Mouse (Mus musculus): ENCODE measurements around the gene Dgkb. TPM values are rescaled to one million over a fixed set of nuclear protein-coding genes. Genes with fewer than 3 reads are reported as not detected.

Gene Dgkb
- polyA plus RNA-seq, 1 experiment from 2014 or later, result 4.8 TPM

GRCm38 (mm10) chr12:38577141-38577540 is 759.6 kb downstream of the Dgkb start:
- Histone ChIP-seq H3K27me3 (no peaks in the 10 kb centered on the region), H3K4me2 (no peak overlapping the region), H3K9ac (no peak overlapping the region), H3K9me3 (replicated peaks) (no peaks in the 10 kb centered on the region), H3K36me3 (ENCODE audit: poor library complexity, severe bottlenecking) (no peaks in the 10 kb centered on the region), H3K27ac (no peak overlapping the region), H3K4me1 (peaks cover 5% of the 10 kb centered on the region), H3K4me3 (no peak overlapping the region)
- WGBS, result 76% methylated on average over 6 of the region's 6 CpGs
- ATAC-seq, result no peak

DNA sequence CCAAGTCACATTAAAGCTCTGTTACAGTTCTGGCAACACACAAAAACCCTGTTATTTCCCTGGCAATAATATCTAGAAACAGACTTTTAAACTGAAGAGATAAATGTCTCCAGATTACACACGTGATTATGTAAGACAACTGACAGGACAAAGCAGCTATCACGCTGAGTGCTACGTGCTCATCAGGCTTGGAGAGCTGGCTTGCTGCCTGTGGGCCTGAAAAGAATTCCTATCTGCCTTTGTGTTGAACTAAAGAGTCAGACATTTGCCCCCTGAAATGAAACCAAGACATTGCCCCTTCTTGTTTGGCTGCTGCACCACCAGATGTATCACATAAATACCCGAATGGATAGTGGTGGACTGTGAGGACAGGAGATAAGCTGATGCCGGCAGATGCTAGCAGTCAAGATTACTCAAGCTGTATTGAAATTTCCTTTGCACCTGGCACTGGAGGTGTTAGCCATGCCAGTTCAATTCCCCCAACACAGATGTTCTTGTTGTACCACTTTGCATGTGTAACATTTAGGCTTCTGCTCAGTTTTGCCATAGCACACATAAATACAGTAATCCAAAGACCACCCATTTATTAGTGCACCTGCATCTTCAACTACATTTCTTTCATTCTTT is 761.8 kb downstream of the Dgkb start:
- 29% methylated on average over 5 of the region's 5 CpGs for WGBS
- H3K27me3 ChIP-seq, result no peaks in the 10 kb centered on the region
- H3K36me3 ChIP-seq (ENCODE audit: poor library complexity, severe bottlenecking), result no peaks in the 10 kb centered on the region
- H3K4me1 ChIP-seq, result peaks cover 5% of the 10 kb centered on the region
- no peak overlapping the region for H3K4me3 ChIP-seq
- no peak overlapping the region for H3K27ac ChIP-seq
- H3K9me3 ChIP-seq (replicated peaks), result no peaks in the 10 kb centered on the region
- H3K9ac ChIP-seq, result no peak overlapping the region
- no peak overlapping the region for H3K4me2 ChIP-seq
- peak; percentile 66 for ATAC-seq

DNA sequence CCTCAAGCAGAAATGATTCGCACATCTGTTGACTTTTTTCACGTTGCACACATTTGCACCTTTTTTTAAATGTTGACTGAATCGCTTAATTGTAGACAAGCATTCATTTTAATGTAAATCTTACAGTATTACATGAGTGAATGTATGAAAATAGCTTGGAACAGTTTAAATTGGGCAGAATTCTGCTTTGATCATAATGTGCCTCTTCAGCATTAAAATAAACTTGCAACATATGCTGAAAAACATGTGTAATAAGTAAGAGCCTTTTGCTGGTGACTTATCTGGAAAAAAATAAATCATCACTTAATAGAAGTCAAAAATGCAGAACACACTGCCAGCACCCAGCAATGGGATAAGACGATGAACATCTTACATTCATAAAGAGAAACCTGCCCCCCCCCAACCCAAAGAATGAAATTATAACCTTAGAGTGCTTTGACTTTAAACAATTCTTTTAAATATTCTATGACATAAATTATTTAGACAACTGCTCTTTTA is 768.9 kb downstream of the Dgkb start:
- WGBS, result 73% methylated on average over 4 of the region's 4 CpGs
- Histone ChIP-seq H3K27me3 (no peaks in the 10 kb centered on the region), H3K9ac (no peak overlapping the region), H3K9me3 (replicated peaks) (no peaks in the 10 kb centered on the region; the same call in 1 of the 2 replicates), H3K4me1 (no peaks in the 10 kb centered on the region), H3K4me3 (no peak overlapping the region), H3K27ac (no peak overlapping the region), H3K4me2 (no peak overlapping the region), H3K36me3 (ENCODE audit: poor library complexity, severe bottlenecking) (no peaks in the 10 kb centered on the region)
- no peak for ATAC-seq

DNA sequence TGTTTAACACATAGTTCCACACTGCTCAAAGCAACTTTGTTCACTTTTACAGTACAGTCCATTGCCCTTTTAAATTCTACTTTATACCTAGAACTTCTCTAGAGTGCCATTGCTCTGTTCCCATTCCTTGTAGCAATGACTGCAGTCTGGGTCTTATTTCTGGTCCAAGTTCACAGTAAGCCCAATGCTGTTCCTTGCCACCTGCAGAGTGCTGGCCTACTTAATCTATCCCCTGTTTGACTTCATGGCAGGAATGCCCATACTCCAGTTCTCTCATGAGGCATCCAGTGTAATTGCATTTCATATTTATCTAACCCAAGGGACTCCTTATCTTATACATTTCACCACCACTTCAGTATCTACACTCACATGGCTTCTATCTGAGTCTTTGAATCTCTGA is 772.4 kb downstream of the Dgkb start:
- ATAC-seq, result no peak
- H3K9ac ChIP-seq, result no peak overlapping the region

DNA sequence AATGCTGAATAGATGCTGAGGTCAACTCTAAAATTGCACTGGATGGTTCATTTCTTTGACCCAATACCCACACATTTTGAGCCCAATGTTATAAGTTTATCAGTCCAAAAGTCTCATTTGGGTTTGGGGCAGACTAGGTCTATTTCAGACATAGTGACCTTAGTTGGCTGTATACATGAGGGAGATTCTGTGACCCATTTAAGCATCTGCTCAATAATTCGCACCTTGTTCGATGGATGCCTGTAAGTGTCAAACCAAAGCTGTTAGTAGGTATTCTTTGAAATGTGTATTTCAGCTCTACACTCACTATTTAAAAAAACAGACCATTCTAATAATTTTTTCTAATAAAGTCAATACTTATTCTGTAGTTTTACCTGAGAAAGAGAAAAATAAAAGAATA is 776.1 kb downstream of the Dgkb start:
- no peak for ATAC-seq
- no peak overlapping the region for H3K9ac ChIP-seq
- no peak overlapping the region for H3K4me3 ChIP-seq
- WGBS, result 76% methylated on average over 2 of the region's 2 CpGs
- no peak overlapping the region for H3K4me2 ChIP-seq
- no peaks in the 10 kb centered on the region for H3K27me3 ChIP-seq
- peaks cover 27% of the 10 kb centered on the region for H3K4me1 ChIP-seq
- H3K36me3 ChIP-seq (ENCODE audit: poor library complexity, severe bottlenecking), result no peaks in the 10 kb centered on the region
- no peak overlapping the region for H3K27ac ChIP-seq
- no peaks in the 10 kb centered on the region; the same call in 1 of the 2 replicates for H3K9me3 ChIP-seq (replicated peaks)

More for the DNA sequence above, 772.4 kb downstream of the Dgkb start:
- H3K4me1 ChIP-seq, result peaks cover 13% of the 10 kb centered on the region
- H3K4me3 ChIP-seq, result no peak overlapping the region
- H3K4me2 ChIP-seq, result no peak overlapping the region
- no peaks in the 10 kb centered on the region; the same call in 1 of the 2 replicates for H3K9me3 ChIP-seq (replicated peaks)
- no peaks in the 10 kb centered on the region for H3K27me3 ChIP-seq
- H3K36me3 ChIP-seq (ENCODE audit: poor library complexity, severe bottlenecking), result no peaks in the 10 kb centered on the region
- H3K27ac ChIP-seq, result no peak overlapping the region

- ATAC-seq, result no peak; the same call in 1 of the 2 replicates
- H3K9me3 ChIP-seq (replicated peaks), result no peaks in the 10 kb centered on the region; the same call in 1 of the 2 replicates
- no peaks in the 10 kb centered on the region for H3K36me3 ChIP-seq (ENCODE audit: poor library complexity, severe bottlenecking)
- 10% methylated on average over 3 of the region's 3 CpGs for WGBS
- H3K27me3 ChIP-seq, result no peaks in the 10 kb centered on the region
- H3K9ac ChIP-seq, result no peak overlapping the region
- peaks cover 27% of the 10 kb centered on the region for H3K4me1 ChIP-seq
- H3K27ac ChIP-seq, result no peak overlapping the region
- no peak overlapping the region for H3K4me3 ChIP-seq
- no peak overlapping the region for H3K4me2 ChIP-seq
These were observed 776.5 kb downstream of the Dgkb start for GRCm38 (mm10) chr12:38594055-38594454.

DNA sequence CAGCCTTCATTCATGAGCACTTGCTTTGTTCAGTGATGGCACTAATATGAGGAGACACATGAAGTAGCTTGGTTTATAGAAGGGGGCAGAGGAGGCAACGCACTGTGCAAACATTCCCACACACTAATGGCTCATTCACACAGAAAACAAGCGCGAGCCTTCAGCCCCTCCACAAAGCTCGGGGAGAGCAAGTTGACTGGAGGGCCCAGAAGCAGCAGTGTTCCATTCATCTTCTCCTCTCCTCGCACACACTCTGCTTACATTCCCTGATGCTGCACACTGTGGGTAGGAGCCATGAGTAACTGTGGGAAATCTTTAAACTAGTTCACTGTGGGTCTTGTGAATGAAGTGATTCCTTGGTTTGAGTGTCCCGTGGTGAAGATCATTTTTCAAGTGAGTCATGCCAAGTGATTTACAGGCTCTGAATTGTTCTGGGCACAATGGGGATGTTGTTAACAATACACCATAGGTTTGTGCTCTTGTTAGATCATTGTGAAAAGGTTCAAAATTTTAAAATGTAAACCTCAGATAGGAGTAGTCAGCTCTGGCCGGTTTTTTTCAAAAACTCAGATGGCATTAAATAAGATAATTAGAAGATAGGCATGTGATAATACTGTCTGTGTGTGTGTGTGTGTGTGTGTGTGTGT is 779.0 kb downstream of the Dgkb start:
- no peak overlapping the region for H3K4me3 ChIP-seq
- H3K27me3 ChIP-seq, result no peaks in the 10 kb centered on the region
- H3K36me3 ChIP-seq (ENCODE audit: poor library complexity, severe bottlenecking), result no peaks in the 10 kb centered on the region
- H3K9ac ChIP-seq, result no peak overlapping the region
- H3K4me1 ChIP-seq, result peaks cover 27% of the 10 kb centered on the region
- no peak overlapping the region for H3K27ac ChIP-seq
- 6% methylated on average over 7 of the region's 7 CpGs for WGBS
- ATAC-seq, result peak; percentile 70
- H3K4me2 ChIP-seq, result no peak overlapping the region
- H3K9me3 ChIP-seq (replicated peaks), result no peaks in the 10 kb centered on the region; the same call in 1 of the 2 replicates

- 38% methylated on average over 2 of the region's 2 CpGs for WGBS
- no peaks in the 10 kb centered on the region for H3K27me3 ChIP-seq
These were observed 780.6 kb downstream of the Dgkb start for GRCm38 (mm10) chr12:38598096-38598495.

DNA sequence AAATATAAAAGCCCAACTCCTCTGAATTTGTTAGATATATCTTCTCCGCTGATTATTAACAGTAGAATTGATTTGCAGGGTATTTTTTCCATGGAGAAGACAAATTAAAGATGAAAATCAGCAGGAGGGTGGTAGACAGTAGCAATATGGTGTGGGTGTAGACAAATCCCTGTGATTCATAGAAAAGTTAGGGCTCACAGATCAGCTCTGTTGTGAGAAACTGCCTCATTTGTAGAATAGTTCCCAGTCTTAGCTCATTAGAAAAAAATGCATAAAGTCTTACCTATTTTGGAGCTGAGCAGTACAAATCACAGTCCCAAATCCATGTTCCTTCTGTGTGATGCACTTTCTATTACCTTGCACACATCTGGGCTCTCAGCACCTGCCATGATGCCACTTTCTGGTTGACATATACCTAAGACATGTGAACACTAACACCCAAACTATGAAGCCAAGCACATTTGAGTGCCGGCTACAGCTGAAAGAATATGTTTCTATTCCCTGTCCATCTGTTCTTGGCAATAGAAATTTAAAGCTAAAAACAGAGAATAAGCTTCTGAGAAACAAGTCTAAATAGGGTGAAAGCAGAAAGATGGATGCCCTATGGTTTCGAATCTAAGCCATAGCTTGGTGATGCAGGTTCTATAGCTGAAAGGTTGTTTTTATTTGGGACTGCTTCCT is 782.8 kb downstream of the Dgkb start:
- Histone ChIP-seq H3K9ac (no peak overlapping the region), H3K27ac (no peak overlapping the region), H3K4me2 (no peak overlapping the region), H3K36me3 (ENCODE audit: poor library complexity, severe bottlenecking) (no peaks in the 10 kb centered on the region), H3K27me3 (no peaks in the 10 kb centered on the region), H3K4me3 (no peak overlapping the region), H3K4me1 (peaks cover 14% of the 10 kb centered on the region), H3K9me3 (replicated peaks) (no peaks in the 10 kb centered on the region)
- no peak for ATAC-seq
- WGBS, result 94% methylated on average over 3 of the region's 3 CpGs

More at GRCm38 (mm10) chr12:38598096-38598495, 780.6 kb downstream of the Dgkb start:
- ATAC-seq, result peak; percentile 70
- Histone ChIP-seq H3K9me3 (replicated peaks) (no peaks in the 10 kb centered on the region), H3K4me1 (peaks cover 27% of the 10 kb centered on the region), H3K4me2 (no peak overlapping the region), H3K9ac (no peak overlapping the region), H3K36me3 (ENCODE audit: poor library complexity, severe bottlenecking) (no peaks in the 10 kb centered on the region), H3K4me3 (no peak overlapping the region), H3K27ac (no peak overlapping the region)

GRCm38 (mm10) chr12:38608104-38608503 is 790.6 kb downstream of the Dgkb start:
- Histone ChIP-seq H3K36me3 (ENCODE audit: poor library complexity, severe bottlenecking) (no peaks in the 10 kb centered on the region), H3K4me1 (no peaks in the 10 kb centered on the region), H3K27ac (no peak overlapping the region), H3K4me3 (no peak overlapping the region), H3K4me2 (no peak overlapping the region), H3K9me3 (replicated peaks) (no peaks in the 10 kb centered on the region), H3K9ac (no peak overlapping the region), H3K27me3 (no peaks in the 10 kb centered on the region)
- WGBS, result 59% methylated on average over 1 of the region's 1 CpGs
- ATAC-seq, result peak; percentile 68; the same call in 1 of the 2 replicates

GRCm38 (mm10) chr12:38668265-38668664 is 850.7 kb downstream of the Dgkb start:
- Histone ChIP-seq H3K4me2 (no peak overlapping the region), H3K9ac (no peak overlapping the region), H3K27ac (no peak overlapping the region), H3K9me3 (replicated peaks) (no peaks in the 10 kb centered on the region), H3K4me1 (no peaks in the 10 kb centered on the region), H3K36me3 (ENCODE audit: poor library complexity, severe bottlenecking) (no peaks in the 10 kb centered on the region), H3K27me3 (no peaks in the 10 kb centered on the region), H3K4me3 (no peak overlapping the region)
- WGBS, result 71% methylated on average over 3 of the region's 3 CpGs
- ATAC-seq, result no peak

All from forebrain, embryonic 13.5 days (tissue).